ENCODE assay signal across 8 mouse cellular contexts in the genomic region with DNA sequence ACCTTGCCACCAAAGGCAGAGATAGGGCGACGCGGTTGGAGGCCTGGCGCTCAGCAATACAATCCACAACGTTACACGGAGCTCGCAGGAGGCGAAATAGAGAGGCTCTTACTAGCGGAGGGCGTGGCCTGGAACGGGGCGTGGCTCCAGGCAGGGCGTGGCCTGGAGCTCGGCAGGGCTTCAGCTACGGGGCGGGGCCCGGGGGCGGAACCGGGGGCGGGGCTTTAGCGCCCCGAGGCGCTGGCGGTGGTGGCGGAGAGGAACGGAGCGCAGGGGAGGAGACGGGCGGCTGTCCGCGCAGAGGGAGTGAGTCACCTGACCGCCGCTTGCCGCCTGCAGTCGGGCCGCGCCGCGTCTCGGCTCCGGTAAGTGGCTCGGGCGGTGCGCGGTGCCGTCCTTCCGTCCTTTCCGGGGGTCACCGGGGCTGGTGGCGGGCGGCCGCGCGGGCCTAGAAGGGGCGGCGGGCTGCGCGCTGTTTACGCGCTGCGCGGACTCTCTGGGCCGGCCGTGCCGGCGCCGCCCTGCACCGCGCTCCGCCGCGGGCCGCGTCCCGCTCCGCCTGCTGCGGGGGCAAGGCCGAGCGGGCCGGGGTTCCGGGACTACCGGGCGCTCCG. TPM values are rescaled to one million over a fixed set of nuclear protein-coding genes. Genes with fewer than 3 reads are reported as not detected.
A peak's percentile ranks its signal among the peaks of the same experiment; 100 is the strongest.
DNase-seq lines count a peak whose midpoint lies in the region; ATAC-seq and TF ChIP-seq lines count a peak whose summit lies in the region.

A gene (plus strand): TSS at position 254 of the 614 bp plus-strand sequence.

- TF ChIP-seq CTCF in testis, adult 2 months (IDR thresholded peaks at IDR 0.05; ENCODE audit: control insufficient read depth, insufficient read depth, insufficient replicate concordance, low read depth, low read length), result no peak

- peak; percentile 74 for TF ChIP-seq POLR2A in testis, adult 2 months (IDR thresholded peaks at IDR 0.05; ENCODE audit: control insufficient read depth, low read depth, low read length)

- WGBS in forebrain, embryonic 10.5 days, result under 1% methylated on average over 81 of the region's 84 CpGs
- under 1% methylated on average over 59 of the region's 84 CpGs for WGBS in heart, embryonic 15.5 days
- WGBS in liver, embryonic 16.5 days (ENCODE audit: insufficient replicate concordance), result 1% methylated on average over 47 of the region's 84 CpGs
- WGBS in neural tube, embryonic 13.5 days, result under 1% methylated on average over 78 of the region's 84 CpGs

- peak within 1 kb of the TSS; percentile 94 for H3K27ac ChIP-seq in forebrain, embryonic 10.5 days
- H3K27ac ChIP-seq in heart, embryonic 15.5 days, result peak within 1 kb of the TSS; percentile 93
- peak within 1 kb of the TSS; percentile 96 for H3K27ac ChIP-seq in liver, embryonic 16.5 days (ENCODE audit: low read length)
- peak within 1 kb of the TSS; percentile 95 for H3K27ac ChIP-seq in neural tube, embryonic 13.5 days (replicated peaks)
- peak within 1 kb of the TSS; percentile 69 for H3K27ac ChIP-seq in testis, adult 2 months (ENCODE audit: control insufficient read depth, insufficient read depth, low read depth, low read length)

- H3K4me2 ChIP-seq in heart, embryonic 15.5 days, result peak within 1 kb of the TSS; percentile 71
- H3K4me2 ChIP-seq in liver, embryonic 16.5 days (ENCODE audit: low read depth, low read length), result peak within 1 kb of the TSS; percentile 89
- peak within 1 kb of the TSS; percentile 66 for H3K4me2 ChIP-seq in neural tube, embryonic 13.5 days

- peaks cover 12% of the 10 kb centered on the region for H3K27me3 ChIP-seq in forebrain, embryonic 10.5 days (ENCODE audit: poor library complexity, severe bottlenecking)
- no peaks in the 10 kb centered on the region for H3K27me3 ChIP-seq in heart, embryonic 15.5 days
- no peaks in the 10 kb centered on the region for H3K27me3 ChIP-seq in liver, embryonic 16.5 days (ENCODE audit: control insufficient read depth, insufficient read depth, low read depth, low read length)
- no peaks in the 10 kb centered on the region for H3K27me3 ChIP-seq in neural tube, embryonic 13.5 days
- no peaks in the 10 kb centered on the region for H3K27me3 ChIP-seq in testis, adult 2 months (ENCODE audit: control insufficient read depth, insufficient read depth, low read length)

- no peaks in the 10 kb centered on the region for H3K36me3 ChIP-seq in forebrain, embryonic 10.5 days (replicated peaks)
- no peaks in the 10 kb centered on the region for H3K36me3 ChIP-seq in heart, embryonic 15.5 days
- H3K36me3 ChIP-seq in liver, embryonic 16.5 days (ENCODE audit: control insufficient read depth, insufficient read depth), result no peaks in the 10 kb centered on the region
- no peaks in the 10 kb centered on the region for H3K36me3 ChIP-seq in neural tube, embryonic 13.5 days
- no peaks in the 10 kb centered on the region for H3K36me3 ChIP-seq in testis, adult 2 months (ENCODE audit: control insufficient read depth, insufficient read depth, low read length)

- H3K9ac ChIP-seq in heart, embryonic 15.5 days, result peak within 1 kb of the TSS; percentile 93
- H3K9ac ChIP-seq in liver, embryonic 16.5 days (ENCODE audit: low read depth, low read length), result peak within 1 kb of the TSS; percentile 94
- peak within 1 kb of the TSS; percentile 94 for H3K9ac ChIP-seq in neural tube, embryonic 13.5 days

- peaks cover 47% of the 10 kb centered on the region for H3K4me1 ChIP-seq in forebrain, embryonic 10.5 days
- peaks cover 31% of the 10 kb centered on the region for H3K4me1 ChIP-seq in heart, embryonic 15.5 days (replicated peaks)
- peaks cover 43% of the 10 kb centered on the region for H3K4me1 ChIP-seq in liver, embryonic 16.5 days (ENCODE audit: control insufficient read depth, low read depth, low read length)
- peaks cover 38% of the 10 kb centered on the region for H3K4me1 ChIP-seq in neural tube, embryonic 13.5 days (replicated peaks)
- peaks cover 12% of the 10 kb centered on the region for H3K4me1 ChIP-seq in testis, adult 2 months (ENCODE audit: control insufficient read depth, insufficient read depth, low read length)

- H3K4me3 ChIP-seq in forebrain, embryonic 10.5 days, result peak within 1 kb of the TSS; percentile 77
- peak within 1 kb of the TSS; percentile 93 for H3K4me3 ChIP-seq in heart, embryonic 15.5 days
- peak within 1 kb of the TSS; percentile 90 for H3K4me3 ChIP-seq in liver, embryonic 16.5 days (ENCODE audit: low read depth, low read length)
- H3K4me3 ChIP-seq in neural tube, embryonic 13.5 days, result peak within 1 kb of the TSS; percentile 87
- H3K4me3 ChIP-seq in testis, adult 2 months (ENCODE audit: control insufficient read depth, low read depth, low read length), result peak within 1 kb of the TSS; percentile 90

- peak; percentile 89 to 93 for DNase-seq in CD8-positive naive resting alpha-beta T cell, adult 2 months (ENCODE audit: low read depth in 2 of 2, low spot score in 2 of 2)
- peak; percentile 93 for DNase-seq in c-Kit-negative CD71-positive TER-119-positive erythroid progenitor cells, embryonic 14.5 days (ENCODE audit: low read depth, low spot score)
- peak; percentile 95 for DNase-seq in forebrain, embryonic 10.5 days (ENCODE audit: extremely low spot score, low spot score)
- DNase-seq in kidney, postnatal 25 days, result peak; percentile 97

- peak; percentile 92 for ATAC-seq in heart, embryonic 15.5 days (replicated peaks; ENCODE audit: insufficient number of reproducible peaks, insufficient read depth, low FRiP score, low read depth)
- ATAC-seq in liver, embryonic 16.5 days (ENCODE audit: low read depth), result peak; percentile 87
- peak; percentile 94 for ATAC-seq in neural tube, embryonic 13.5 days (ENCODE audit: low read depth)

- no peaks in the 10 kb centered on the region for H3K9me3 ChIP-seq in forebrain, embryonic 10.5 days
- no peaks in the 10 kb centered on the region for H3K9me3 ChIP-seq in heart, embryonic 15.5 days (replicated peaks)
- H3K9me3 ChIP-seq in liver, embryonic 16.5 days (replicated peaks; ENCODE audit: control insufficient read depth, low read length), result no peaks in the 10 kb centered on the region
- H3K9me3 ChIP-seq in neural tube, embryonic 13.5 days, result no peaks in the 10 kb centered on the region

RNA-seq across cellular contexts. Expression of the gene that starts here (rescaled TPM):
- polyA plus RNA-seq in forebrain, embryonic 10.5 days (2016; fragmentation: Nextera tagmentation; extraction: Ambion mirVana), result 10.8 and 12.0 TPM in 2 replicates
- polyA plus RNA-seq in heart, embryonic 15.5 days (2015; fragmentation: Nextera tagmentation; extraction: Ambion mirVana), result 8.1 and 10.2 TPM in 2 replicates
- 5.8 and 6.6 TPM in 2 replicates for polyA plus RNA-seq in liver, embryonic 16.5 days (2015; fragmentation: Nextera tagmentation; extraction: Ambion mirVana)
- polyA plus RNA-seq in neural tube, embryonic 13.5 days (2015; fragmentation: Nextera tagmentation; extraction: Ambion mirVana), result 19.6 and 25.1 TPM in 2 replicates
- 1.0 and 1.7 TPM in 2 replicates for polyA plus RNA-seq in testis, adult 2 months (2012; rRNA removed)

Comparison
In these comparisons a context has a peak if more than half of its experiments do, and no peak if none do; other contexts are left out.
1. Peak in every context shown above with its lines: DNase-seq, ATAC-seq, H3K4me3 ChIP-seq and H3K27ac ChIP-seq.